Mouse (Mus musculus) G1E (cell line): ENCODE results near the gene Gmfg. TPM values are rescaled to one million over a fixed set of nuclear protein-coding genes. Genes with fewer than 3 reads are reported as not detected.

Experiments used
- ATAC-seq: 2 replicates; pipeline ENCODE4 v1.8.0; 2016; ENCODE audit warnings: mild to moderate bottlenecking; ENCODE audit not compliant: insufficient number of reproducible peaks, poor library complexity, low FRiP score, severe bottlenecking; ENCODE audit errors: extremely low read depth
- DNase-seq: peaks from one replicate; pipeline ENCODE4 v3.0.0; 2012; ENCODE audit warnings: low spot score
- H3K27me3 ChIP-seq: 2 replicates; pipeline ENCODE4 v1.6.1; 2012; ENCODE audit warnings: mild to moderate bottlenecking, low read length, inconsistent platforms; ENCODE audit not compliant: insufficient read depth
- H3K36me3 ChIP-seq: replicated peaks from 2 replicates; pipeline ENCODE3; 2012; ENCODE audit warnings: mild to moderate bottlenecking, inconsistent platforms
- H3K4me1 ChIP-seq: 2 replicates; pipeline ENCODE4 v1.6.1; 2012; ENCODE audit warnings: low read depth, low read length, inconsistent platforms, mixed read lengths; ENCODE audit not compliant: insufficient read depth
- H3K4me3 ChIP-seq: 2 replicates; pipeline ENCODE4 v1.5.1; 2012; ENCODE audit warnings: low read depth, mild to moderate bottlenecking, inconsistent platforms, low read length, moderate library complexity, mixed read lengths
- H3K9me3 ChIP-seq: replicated peaks from 2 replicates; pipeline ENCODE4 v1.6.1; 2012; ENCODE audit warnings: inconsistent platforms
- CTCF ChIP-seq: IDR thresholded peaks from 2 replicates; pipeline ENCODE4 v1.5.1; 2012; ENCODE audit warnings: low read depth, low read length, inconsistent platforms, mixed read lengths
- GATA1 ChIP-seq: IDR thresholded peaks from 2 replicates; pipeline ENCODE4 v1.6.1; 2012; ENCODE audit warnings: borderline replicate concordance, low read length, inconsistent platforms, mixed read lengths
- GATA2 ChIP-seq: IDR thresholded peaks from 2 replicates; pipeline ENCODE4 v1.6.1; 2012; ENCODE audit warnings: low read depth, low read length, inconsistent platforms, borderline replicate concordance
- POLR2AphosphoS5 ChIP-seq: IDR thresholded peaks from 2 replicates; pipeline ENCODE4 v1.6.1; 2012; ENCODE audit warnings: low read depth, low read length, inconsistent platforms; ENCODE audit not compliant: insufficient replicate concordance
- TAL1 ChIP-seq: conservative IDR thresholded peaks from 2 replicates; pipeline ENCODE4 v1.6.1; 2012; ENCODE audit warnings: low read depth, low read length, inconsistent platforms, mixed read lengths
- polyA plus RNA-seq: library from polyadenylated mRNA; stranded (reverse); fragments of >175 nt; gene quantifications from 2 replicates; pipeline ENCODE4 v1.2.3, GENCODE M21; 2012
- total RNA-seq, 2 experiments: library from RNA; stranded (forward) in 1 of 2; stranded (reverse) in 1 of 2; fragments of 200-1000 nt in 1 of 2; fragments of >200 nt in 1 of 2; fragmentation: Nextera tagmentation in 1 of 2; gene quantifications; 2 replicates each; pipeline ENCODE4 v1.2.3; 2014 to 2017

The Gmfg gene
- total and polyA plus RNA-seq, 3 experiments: 8.4 to 249 (median 38.5) TPM

DNA sequence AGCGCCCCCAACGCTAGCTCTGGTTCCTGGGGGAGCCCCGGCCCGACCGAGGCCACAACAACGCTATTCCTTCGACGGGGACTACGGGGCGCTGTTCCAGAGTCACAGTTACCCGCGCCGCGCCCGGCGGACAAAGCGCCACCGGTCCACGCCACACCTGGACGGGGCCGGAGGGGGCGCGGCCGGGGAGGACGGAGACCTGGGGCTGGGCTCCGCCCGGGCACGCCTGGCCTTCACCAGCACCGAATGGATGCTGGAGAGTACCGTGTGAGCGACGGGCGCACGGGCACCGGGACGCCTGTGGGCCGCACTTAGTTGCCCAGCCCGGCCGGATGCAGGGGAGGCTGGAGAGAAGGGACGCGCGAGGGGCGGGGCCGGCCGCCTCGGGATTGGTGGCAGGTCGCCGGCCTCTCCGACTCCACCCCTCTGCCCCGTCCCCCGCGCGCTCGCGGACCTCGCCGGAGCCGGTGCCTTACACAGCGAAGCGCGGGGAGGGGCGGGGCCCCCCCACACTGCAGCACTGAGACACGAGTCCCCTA, 30.0 kb downstream of the Gmfg start:
- ATAC-seq: no peak
- Histone ChIP-seq H3K4me3 (no peak overlapping the region), H3K36me3 (no peaks in the 10 kb centered on the region), H3K9me3 (no peaks in the 10 kb centered on the region), H3K27me3 (0 out of 2 replicates have a peak, but pooled peaks cover 2% of the 10 kb centered on the region), H3K4me1 (no peaks in the 10 kb centered on the region)
- TF ChIP-seq CTCF (no peak), GATA1 (no peak), TAL1 (no peak), POLR2AphosphoS5 (no peak), GATA2 (no peak)
- DNase-seq: no peak

GRCm38 (mm10) chr7:28476191-28476590, 38.9 kb downstream of the Gmfg start:
- Histone ChIP-seq H3K4me3 (no peak overlapping the region), H3K36me3 (no peaks in the 10 kb centered on the region), H3K4me1 (no peaks in the 10 kb centered on the region; the same call in 1 of the 2 replicates), H3K9me3 (no peaks in the 10 kb centered on the region), H3K27me3 (no peaks in the 10 kb centered on the region; the same call in 1 of the 2 replicates)
- TF ChIP-seq GATA1: no peak
- no peak for ATAC-seq
- no peak for DNase-seq

GRCm38 (mm10) chr7:28477363-28477762, 40.1 kb downstream of the Gmfg start:
- no peak for ATAC-seq
- Histone ChIP-seq H3K9me3 (no peaks in the 10 kb centered on the region), H3K4me1 (no peaks in the 10 kb centered on the region; the same call in 1 of the 2 replicates), H3K4me3 (no peak overlapping the region), H3K36me3 (no peaks in the 10 kb centered on the region), H3K27me3 (no peaks in the 10 kb centered on the region; the same call in 1 of the 2 replicates)
- DNase-seq: no peak
- no peak for TF ChIP-seq GATA2

GRCm38 (mm10) chr7:28478854-28479253, 41.6 kb downstream of the Gmfg start:
- TF ChIP-seq GATA1: no peak
- no peak for TF ChIP-seq GATA2
- TF ChIP-seq POLR2AphosphoS5: no peak
- no peak for TF ChIP-seq TAL1
- no peak for TF ChIP-seq CTCF
- no peak for ATAC-seq
- no peaks in the 10 kb centered on the region for H3K9me3 ChIP-seq
- H3K4me3 ChIP-seq: no peak overlapping the region
- H3K4me1 ChIP-seq: no peaks in the 10 kb centered on the region; the same call in 1 of the 2 replicates
- H3K27me3 ChIP-seq: no peaks in the 10 kb centered on the region; the same call in 1 of the 2 replicates
- no peak for DNase-seq
- H3K36me3 ChIP-seq: no peaks in the 10 kb centered on the region

DNA sequence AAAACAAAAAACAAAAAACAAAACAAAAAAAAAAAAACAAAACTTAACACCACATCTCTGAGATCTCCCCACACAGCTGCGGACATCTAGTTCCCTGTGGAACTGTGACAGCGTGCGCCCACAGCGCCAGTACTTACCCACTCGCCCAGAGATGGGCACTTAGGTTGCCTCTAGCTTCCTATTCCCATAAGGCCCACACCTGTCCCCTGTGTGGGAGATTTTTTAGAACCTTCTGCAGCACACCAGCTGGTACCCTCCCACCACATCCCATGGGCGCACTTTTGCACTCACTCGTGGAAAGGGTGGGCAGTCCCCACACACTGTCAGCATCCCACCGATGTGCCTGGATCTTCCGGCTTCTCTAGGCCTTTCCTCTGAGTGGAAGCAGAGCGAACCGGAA, 45.6 kb downstream of the Gmfg start:
- ATAC-seq (no peak), DNase-seq (no peak)
- Histone ChIP-seq H3K9me3 (no peaks in the 10 kb centered on the region), H3K27me3 (peaks cover 10% of the 10 kb centered on the region), H3K36me3 (no peaks in the 10 kb centered on the region), H3K4me1 (no peaks in the 10 kb centered on the region; the same call in 1 of the 2 replicates), H3K4me3 (no peak overlapping the region)
- no peak for TF ChIP-seq POLR2AphosphoS5
- TF ChIP-seq GATA2: no peak
- no peak for TF ChIP-seq GATA1
- TF ChIP-seq CTCF: no peak
- no peak for TF ChIP-seq TAL1

GRCm38 (mm10) chr7:28484192-28484591, 46.9 kb downstream of the Gmfg start:
- TF ChIP-seq GATA2: no peak
- TF ChIP-seq TAL1: no peak
- no peak for TF ChIP-seq CTCF
- no peak for TF ChIP-seq GATA1
- TF ChIP-seq POLR2AphosphoS5: no peak
- H3K36me3 ChIP-seq: no peaks in the 10 kb centered on the region
- ATAC-seq: no peak
- H3K4me1 ChIP-seq: no peaks in the 10 kb centered on the region
- no peaks in the 10 kb centered on the region for H3K9me3 ChIP-seq
- DNase-seq: no peak
- H3K4me3 ChIP-seq: no peak overlapping the region
- H3K27me3 ChIP-seq: peaks cover 20% of the 10 kb centered on the region

DNA sequence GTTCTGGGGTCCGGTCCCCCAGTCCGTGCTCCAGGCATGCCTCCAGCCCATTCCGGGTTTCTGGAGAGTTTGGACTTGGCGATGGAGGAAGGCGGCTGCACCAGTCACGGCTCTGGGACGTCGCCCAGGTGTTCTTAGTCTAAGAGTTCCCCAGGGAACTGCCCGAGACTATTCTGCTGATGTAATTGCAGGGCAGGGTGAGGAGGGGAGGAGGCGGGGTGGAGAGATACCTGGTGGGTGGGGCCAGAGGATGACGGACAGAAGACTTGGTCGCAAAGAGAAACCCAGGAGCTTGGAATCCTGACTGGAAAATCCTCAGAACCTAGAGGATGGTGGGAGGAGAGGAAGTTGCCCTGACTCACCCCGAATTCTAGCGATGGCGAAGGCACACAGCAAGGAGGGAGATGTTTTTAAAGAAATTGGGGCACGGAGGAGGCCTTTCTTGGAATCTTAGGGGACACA, 50.8 kb downstream of the Gmfg start:
- no peaks in the 10 kb centered on the region for H3K4me1 ChIP-seq
- no peaks in the 10 kb centered on the region for H3K36me3 ChIP-seq
- H3K27me3 ChIP-seq: peaks cover 20% of the 10 kb centered on the region
- H3K9me3 ChIP-seq: no peaks in the 10 kb centered on the region
- H3K4me3 ChIP-seq: no peak overlapping the region
- TF ChIP-seq TAL1: no peak
- no peak for TF ChIP-seq GATA2
- DNase-seq: no peak
- ATAC-seq: no peak
